Mouse (Mus musculus): Measurements from ENCODE around the gene Ucp2. TPM values are rescaled to one million over a fixed set of nuclear protein-coding genes. Genes with fewer than 3 reads are reported as not detected.

Ucp2 gene
- polyA plus RNA-seq (2015; fragmentation: Nextera tagmentation; extraction: Ambion mirVana) = 221 and 250 TPM in 2 replicates

DNA sequence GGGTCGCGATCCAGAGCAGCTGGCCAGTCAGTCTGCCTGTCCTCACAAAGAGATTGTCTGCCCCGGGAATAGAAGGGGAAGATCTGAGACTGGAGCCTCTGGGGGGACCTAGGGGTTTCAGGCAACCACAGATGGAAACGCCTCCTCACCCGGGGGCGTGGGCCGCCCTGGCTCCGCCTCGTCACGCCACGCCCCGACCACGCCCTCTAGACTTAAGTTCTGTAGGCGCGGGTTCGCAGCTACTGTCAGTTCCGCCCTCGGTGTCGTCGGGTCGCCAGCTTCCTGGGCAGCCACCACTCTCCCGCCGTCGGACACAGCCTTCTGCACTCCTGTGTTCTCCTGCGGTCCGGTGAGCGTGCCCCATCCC lies at the start of gene Ucp2:
TSS of gene Ucp2 (plus strand) at position 221 of the 367 bp plus-strand sequence.
- peaks cover 35% of the 10 kb centered on the region for H3K4me1 ChIP-seq (ENCODE audit: insufficient read depth, low read length)
- H3K9me3 ChIP-seq (ENCODE audit: low read length) = no peaks in the 10 kb centered on the region
- H3K4me3 ChIP-seq (ENCODE audit: low read length) = peak within 1 kb of the TSS; percentile 64
- peaks cover 17% of the 10 kb centered on the region for H3K36me3 ChIP-seq (ENCODE audit: insufficient read depth, low read length)
- H3K9ac ChIP-seq (replicated peaks; ENCODE audit: low read length) = peak within 1 kb of the TSS; percentile 67
- WGBS = under 1% methylated on average over 26 of the region's 27 CpGs
- H3K27ac ChIP-seq (ENCODE audit: low read length) = peak within 1 kb of the TSS; percentile 87
- peak within 1 kb of the TSS; percentile 93 for H3K4me2 ChIP-seq (replicated peaks; ENCODE audit: low read depth, low read length)
- ATAC-seq (ENCODE audit: low FRiP score, low TSS enrichment) = peak; percentile 50
- no peaks in the 10 kb centered on the region for H3K27me3 ChIP-seq (ENCODE audit: insufficient read depth, low read length)

DNA sequence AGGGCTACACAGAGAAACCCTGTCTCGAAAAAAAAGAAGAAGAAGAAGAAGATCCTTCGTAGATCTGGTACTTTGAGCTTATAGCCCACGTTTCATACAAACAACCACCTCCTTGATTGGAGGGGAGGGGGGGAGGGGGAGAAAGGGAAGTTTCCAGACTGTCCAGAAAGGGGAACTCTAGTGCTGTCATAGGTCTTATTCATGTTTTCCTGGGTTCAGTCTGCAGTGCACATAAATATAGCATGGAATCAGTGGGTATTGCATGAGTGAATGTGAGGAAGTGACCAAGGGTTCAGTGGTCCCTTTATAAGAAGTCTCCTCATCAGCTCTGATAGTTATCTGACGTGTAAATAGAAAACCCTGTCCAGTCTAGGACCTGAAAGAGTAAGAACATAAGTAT lies 49.4 kb upstream of the Ucp2 start:
- no peak overlapping the region for H3K4me2 ChIP-seq (replicated peaks; ENCODE audit: low read depth, low read length)
- no peak overlapping the region for H3K9ac ChIP-seq (replicated peaks; ENCODE audit: low read length)
- H3K4me3 ChIP-seq (ENCODE audit: low read length) = no peak overlapping the region
- no peaks in the 10 kb centered on the region for H3K9me3 ChIP-seq (ENCODE audit: low read length)
- H3K27ac ChIP-seq (ENCODE audit: low read length) = no peak overlapping the region
- peaks cover 50% of the 10 kb centered on the region for H3K36me3 ChIP-seq (ENCODE audit: insufficient read depth, low read length)
- H3K27me3 ChIP-seq (ENCODE audit: insufficient read depth, low read length) = no peaks in the 10 kb centered on the region
- ATAC-seq (ENCODE audit: low FRiP score, low TSS enrichment) = no peak
- WGBS = 78% methylated on average over 4 of the region's 4 CpGs
- H3K4me1 ChIP-seq (ENCODE audit: insufficient read depth, low read length) = no peaks in the 10 kb centered on the region

DNA sequence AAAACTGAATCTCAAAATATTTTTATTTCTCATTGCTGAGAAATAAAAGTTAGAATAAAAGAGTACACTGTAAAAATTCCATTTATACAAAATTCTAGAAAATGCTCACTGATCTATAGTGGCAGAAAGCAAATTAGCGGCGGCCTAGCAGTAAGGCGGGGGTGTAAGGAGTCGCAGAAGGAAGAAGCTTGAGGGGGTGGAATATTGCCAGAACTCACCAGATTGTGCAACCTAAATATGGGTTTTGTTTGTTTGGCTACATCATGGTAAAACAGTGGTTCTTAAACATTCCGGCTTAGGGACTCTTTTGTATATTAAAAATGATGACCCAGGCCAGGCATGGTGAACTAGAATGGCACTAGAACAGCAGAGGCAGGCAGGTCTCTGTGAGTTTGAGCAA lies 46.9 kb upstream of the Ucp2 start:
- Histone ChIP-seq H3K4me3 (ENCODE audit: low read length) (no peak overlapping the region), H3K4me2 (replicated peaks; ENCODE audit: low read depth, low read length) (no peak overlapping the region), H3K9me3 (ENCODE audit: low read length) (no peaks in the 10 kb centered on the region), H3K36me3 (ENCODE audit: insufficient read depth, low read length) (peaks cover 62% of the 10 kb centered on the region), H3K27ac (ENCODE audit: low read length) (no peak overlapping the region), H3K27me3 (ENCODE audit: insufficient read depth, low read length) (no peaks in the 10 kb centered on the region), H3K4me1 (ENCODE audit: insufficient read depth, low read length) (no peaks in the 10 kb centered on the region), H3K9ac (replicated peaks; ENCODE audit: low read length) (no peak overlapping the region)
- no peak for ATAC-seq (ENCODE audit: low FRiP score, low TSS enrichment)
- WGBS = 94% methylated on average over 5 of the region's 5 CpGs

- Histone ChIP-seq H3K4me3 (ENCODE audit: low read length) (no peak overlapping the region), H3K4me1 (ENCODE audit: insufficient read depth, low read length) (no peaks in the 10 kb centered on the region), H3K27ac (ENCODE audit: low read length) (no peak overlapping the region), H3K36me3 (ENCODE audit: insufficient read depth, low read length) (peaks cover 74% of the 10 kb centered on the region), H3K27me3 (ENCODE audit: insufficient read depth, low read length) (no peaks in the 10 kb centered on the region), H3K9ac (replicated peaks; ENCODE audit: low read length) (no peak overlapping the region), H3K9me3 (ENCODE audit: low read length) (no peaks in the 10 kb centered on the region), H3K4me2 (replicated peaks; ENCODE audit: low read depth, low read length) (no peak overlapping the region)
- no peak for ATAC-seq (ENCODE audit: low FRiP score, low TSS enrichment)
- WGBS = 92% methylated on average over 12 of the region's 12 CpGs
Measured at GRCm38 (mm10) chr7:100448530-100448929, 44.6 kb upstream of the Ucp2 start.

GRCm38 (mm10) chr7:100448985-100449384 lies 44.2 kb upstream of the Ucp2 start:
- Histone ChIP-seq H3K9me3 (ENCODE audit: low read length) (no peaks in the 10 kb centered on the region), H3K9ac (replicated peaks; ENCODE audit: low read length) (no peak overlapping the region), H3K4me3 (ENCODE audit: low read length) (no peak overlapping the region), H3K27ac (ENCODE audit: low read length) (no peak overlapping the region), H3K4me1 (ENCODE audit: insufficient read depth, low read length) (no peaks in the 10 kb centered on the region), H3K27me3 (ENCODE audit: insufficient read depth, low read length) (no peaks in the 10 kb centered on the region), H3K4me2 (replicated peaks; ENCODE audit: low read depth, low read length) (no peak overlapping the region), H3K36me3 (ENCODE audit: insufficient read depth, low read length) (peaks cover 69% of the 10 kb centered on the region)
- ATAC-seq (ENCODE audit: low FRiP score, low TSS enrichment) = no peak
- 92% methylated on average over 3 of the region's 3 CpGs for WGBS

DNA sequence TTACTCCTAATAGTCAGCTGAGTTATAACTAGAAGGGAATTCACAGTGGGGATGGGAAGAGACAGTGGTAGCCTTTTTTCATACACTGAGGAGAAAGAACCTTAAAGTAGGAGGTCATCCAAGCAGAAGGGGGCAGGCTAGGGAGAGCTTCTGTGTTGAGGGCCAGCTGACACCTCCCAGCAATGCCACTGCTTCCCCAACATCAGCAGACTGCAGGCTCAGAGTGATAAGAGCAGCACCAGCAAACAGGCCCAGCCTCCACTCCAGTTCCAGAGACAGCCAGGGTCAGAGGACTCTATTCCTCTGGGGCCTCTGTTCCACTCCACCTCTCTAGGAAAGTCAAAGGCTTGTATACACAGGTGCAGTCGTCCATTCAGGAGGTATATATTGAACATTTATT lies 35.0 kb upstream of the Ucp2 start:
- H3K9ac ChIP-seq (replicated peaks; ENCODE audit: low read length) = no peak overlapping the region
- H3K4me2 ChIP-seq (replicated peaks; ENCODE audit: low read depth, low read length) = no peak overlapping the region
- H3K36me3 ChIP-seq (ENCODE audit: insufficient read depth, low read length) = peaks cover 49% of the 10 kb centered on the region
- H3K27ac ChIP-seq (ENCODE audit: low read length) = no peak overlapping the region
- H3K4me3 ChIP-seq (ENCODE audit: low read length) = no peak overlapping the region
- H3K4me1 ChIP-seq (ENCODE audit: insufficient read depth, low read length) = no peaks in the 10 kb centered on the region
- H3K27me3 ChIP-seq (ENCODE audit: insufficient read depth, low read length) = no peaks in the 10 kb centered on the region
- H3K9me3 ChIP-seq (ENCODE audit: low read length) = no peaks in the 10 kb centered on the region
- no peak for ATAC-seq (ENCODE audit: low FRiP score, low TSS enrichment)
- WGBS = 54% methylated on average over 1 of the region's 1 CpGs

DNA sequence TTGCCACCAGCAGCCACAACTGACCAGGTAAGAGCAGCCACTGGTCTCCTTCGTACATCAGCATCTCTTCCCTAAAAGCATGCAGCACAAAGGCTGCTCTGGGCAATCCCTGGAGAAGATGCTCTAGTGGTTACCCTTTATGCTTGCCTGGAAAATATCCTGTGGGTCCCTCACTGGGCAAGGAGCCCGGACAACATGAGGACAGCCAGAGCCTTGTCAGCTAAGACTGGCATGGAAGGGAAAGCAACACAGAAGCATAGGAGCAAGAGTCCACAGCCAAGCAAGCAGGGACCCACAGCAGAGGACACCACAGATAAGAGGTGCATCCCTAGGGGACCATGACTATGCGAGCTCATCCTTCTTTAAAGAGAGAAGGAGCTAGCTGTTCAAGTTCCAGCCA lies 33.3 kb upstream of the Ucp2 start:
- WGBS = 92% methylated on average over 3 of the region's 3 CpGs
- no peaks in the 10 kb centered on the region for H3K9me3 ChIP-seq (ENCODE audit: low read length)
- H3K27ac ChIP-seq (ENCODE audit: low read length) = no peak overlapping the region
- no peak overlapping the region for H3K4me3 ChIP-seq (ENCODE audit: low read length)
- 0 out of 2 replicates have a peak, but pooled peaks cover 1% of the 10 kb centered on the region for H3K4me1 ChIP-seq (ENCODE audit: insufficient read depth, low read length)
- no peak for ATAC-seq (ENCODE audit: low FRiP score, low TSS enrichment)
- H3K36me3 ChIP-seq (ENCODE audit: insufficient read depth, low read length) = peaks cover 40% of the 10 kb centered on the region
- no peaks in the 10 kb centered on the region for H3K27me3 ChIP-seq (ENCODE audit: insufficient read depth, low read length)
- no peak overlapping the region for H3K9ac ChIP-seq (replicated peaks; ENCODE audit: low read length)
- no peak overlapping the region for H3K4me2 ChIP-seq (replicated peaks; ENCODE audit: low read depth, low read length)

DNA sequence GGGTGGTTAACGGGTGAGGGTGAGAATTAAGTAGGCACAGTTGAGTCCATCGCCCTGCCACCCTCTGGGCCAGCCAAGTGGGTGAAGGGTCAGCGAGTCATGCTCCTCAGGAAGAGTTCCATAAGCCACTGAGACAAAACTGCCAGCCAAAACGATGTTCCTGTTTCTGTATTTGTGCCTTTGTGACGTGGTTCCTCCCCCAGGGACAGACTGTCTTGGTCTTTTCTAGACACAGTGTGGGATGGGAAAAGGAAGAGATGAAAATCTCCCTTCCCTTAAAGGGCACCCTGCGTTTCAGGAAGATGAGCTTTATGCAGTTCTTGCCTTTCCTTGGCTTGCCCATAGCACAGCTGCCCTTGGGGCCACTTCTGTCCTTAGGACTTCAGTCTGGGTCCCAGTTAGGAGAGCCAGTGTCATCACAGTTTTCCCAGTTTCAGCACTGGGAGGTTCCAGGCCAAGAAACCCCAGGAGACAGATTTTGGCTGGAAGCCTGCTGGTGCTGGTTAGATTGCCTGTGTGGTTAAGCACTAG lies 31.5 kb upstream of the Ucp2 start:
- Histone ChIP-seq H3K4me3 (ENCODE audit: low read length) (no peak overlapping the region), H3K27me3 (ENCODE audit: insufficient read depth, low read length) (no peaks in the 10 kb centered on the region), H3K4me2 (replicated peaks; ENCODE audit: low read depth, low read length) (no peak overlapping the region), H3K9me3 (ENCODE audit: low read length) (no peaks in the 10 kb centered on the region), H3K4me1 (ENCODE audit: insufficient read depth, low read length) (peaks cover 15% of the 10 kb centered on the region), H3K9ac (replicated peaks; ENCODE audit: low read length) (no peak overlapping the region), H3K27ac (ENCODE audit: low read length) (no peak overlapping the region), H3K36me3 (ENCODE audit: insufficient read depth, low read length) (peaks cover 26% of the 10 kb centered on the region)
- 75% methylated on average over 6 of the region's 6 CpGs for WGBS
- ATAC-seq (ENCODE audit: low FRiP score, low TSS enrichment) = no peak

- peaks cover 15% of the 10 kb centered on the region for H3K4me1 ChIP-seq (ENCODE audit: insufficient read depth, low read length)
- peaks cover 31% of the 10 kb centered on the region for H3K36me3 ChIP-seq (ENCODE audit: insufficient read depth, low read length)
- H3K27me3 ChIP-seq (ENCODE audit: insufficient read depth, low read length) = no peaks in the 10 kb centered on the region
- H3K9ac ChIP-seq (replicated peaks; ENCODE audit: low read length) = no peak overlapping the region
- WGBS = 70% methylated on average over 9 of the region's 9 CpGs
- no peak overlapping the region for H3K4me2 ChIP-seq (replicated peaks; ENCODE audit: low read depth, low read length)
- H3K4me3 ChIP-seq (ENCODE audit: low read length) = no peak overlapping the region
- H3K9me3 ChIP-seq (ENCODE audit: low read length) = no peaks in the 10 kb centered on the region
- no peak overlapping the region for H3K27ac ChIP-seq (ENCODE audit: low read length)
- ATAC-seq (ENCODE audit: low FRiP score, low TSS enrichment) = no peak
Measured at GRCm38 (mm10) chr7:100463194-100463593, 29.9 kb upstream of the Ucp2 start.

GRCm38 (mm10) chr7:100463757-100464156 lies 29.4 kb upstream of the Ucp2 start:
- 60% methylated on average over 10 of the region's 10 CpGs for WGBS
- Histone ChIP-seq H3K9ac (replicated peaks; ENCODE audit: low read length) (no peak overlapping the region), H3K4me1 (ENCODE audit: insufficient read depth, low read length) (peaks cover 15% of the 10 kb centered on the region), H3K9me3 (ENCODE audit: low read length) (no peaks in the 10 kb centered on the region), H3K4me3 (ENCODE audit: low read length) (no peak overlapping the region), H3K27me3 (ENCODE audit: insufficient read depth, low read length) (no peaks in the 10 kb centered on the region), H3K4me2 (replicated peaks; ENCODE audit: low read depth, low read length) (no peak overlapping the region), H3K27ac (ENCODE audit: low read length) (no peak overlapping the region), H3K36me3 (ENCODE audit: insufficient read depth, low read length) (peaks cover 29% of the 10 kb centered on the region)
- ATAC-seq (ENCODE audit: low FRiP score, low TSS enrichment) = no peak
